Mouse (Mus musculus) kidney, embryonic 16.5 days (tissue): ENCODE data around the gene Btbd11. TPM values are rescaled to one million over a fixed set of nuclear protein-coding genes. Genes with fewer than 3 reads are reported as not detected.

Source experiments
- ATAC-seq: fragments of 200-750 bp; cut with Nextera tagmentation; 2 replicates; pipeline ENCODE4 v1.8.0; 2017; ENCODE audit warnings: moderate TSS enrichment; ENCODE audit not compliant: low FRiP score, low TSS enrichment
- H3K27ac ChIP-seq: fragments of 300-500 bp; sonication (generic); 2 replicates; pipeline ENCODE4 v1.5.1; 2014; ENCODE audit warnings: low read length
- H3K27me3 ChIP-seq: fragments of 300-500 bp; sonication (generic); 2 replicates; pipeline ENCODE4 v1.6.1; 2014; ENCODE audit warnings: low read length, control low read depth, mixed read lengths; ENCODE audit not compliant: insufficient read depth
- H3K36me3 ChIP-seq: fragments of 300-500 bp; sonication (generic); 2 replicates; pipeline ENCODE4 v1.6.1; 2014; ENCODE audit warnings: low read length, control low read depth, mixed read lengths; ENCODE audit not compliant: insufficient read depth
- H3K4me1 ChIP-seq: fragments of 300-500 bp; sonication (generic); 2 replicates; pipeline ENCODE4 v1.6.1; 2014; ENCODE audit warnings: low read length, control low read depth, mixed read lengths; ENCODE audit not compliant: insufficient read depth
- H3K4me2 ChIP-seq: fragments of 300-500 bp; sonication (generic); replicated peaks from 2 replicates; pipeline ENCODE4 v1.6.1; 2014; ENCODE audit warnings: low read depth, low read length
- H3K4me3 ChIP-seq: fragments of 300-500 bp; sonication (generic); 2 replicates; pipeline ENCODE4 v1.5.1; 2014; ENCODE audit warnings: mild to moderate bottlenecking, low read length
- H3K9ac ChIP-seq: fragments of 300-500 bp; sonication (generic); replicated peaks from 2 replicates; pipeline ENCODE4 v1.6.1; 2014; ENCODE audit warnings: low read length
- H3K9me3 ChIP-seq: fragments of 300-500 bp; sonication (generic); 2 replicates; pipeline ENCODE4 v1.6.1; 2016; ENCODE audit warnings: low read length, control low read depth
- WGBS: fragments of 180-500 bp; shearing (Covaris S2); extraction: QIAGEN DNeasy Blood & Tissue Kit; methylation state at CpG from one replicate; pipeline ENCODE4 v1.1.7; 2014; 5-methylcytosine and 5-hydroxymethylcytosine counted together
- polyA plus RNA-seq: library from polyadenylated mRNA; unstranded; fragments of >200 nt; fragmentation: Nextera tagmentation; extraction: Ambion mirVana; gene quantifications from 2 replicates; pipeline ENCODE4 v1.2.1, GENCODE M21; 2015

Btbd11 gene
- polyA plus RNA-seq, 1 experiment from 2014 or later = 10.7 TPM

DNA sequence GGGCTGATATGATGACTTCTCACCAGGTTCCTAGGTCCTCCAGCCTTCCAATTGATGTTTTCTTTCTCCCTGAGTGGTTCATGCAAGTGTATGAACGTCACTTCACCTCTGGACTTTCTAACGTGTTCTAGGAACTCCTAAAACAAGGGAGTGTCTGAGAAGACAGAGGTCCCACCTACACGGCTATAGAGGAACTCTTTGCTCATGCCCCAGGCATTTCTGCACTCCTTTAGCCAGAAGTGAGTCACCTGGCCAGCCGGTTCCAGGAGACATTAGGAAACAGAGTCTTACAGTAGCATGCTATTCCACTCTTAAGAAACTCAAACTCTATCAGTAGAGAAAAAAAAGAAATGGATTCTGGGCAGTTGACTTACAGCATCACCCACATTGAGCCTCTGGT lies 14.5 kb upstream of the Btbd11 start:
- H3K4me3 ChIP-seq = no peak overlapping the region
- H3K27me3 ChIP-seq = no peaks in the 10 kb centered on the region
- no peaks in the 10 kb centered on the region for H3K4me1 ChIP-seq
- no peak overlapping the region for H3K4me2 ChIP-seq
- H3K27ac ChIP-seq = no peak overlapping the region
- WGBS = 65% methylated on average over 4 of the region's 4 CpGs
- no peaks in the 10 kb centered on the region for H3K36me3 ChIP-seq
- H3K9me3 ChIP-seq = no peaks in the 10 kb centered on the region
- no peak overlapping the region for H3K9ac ChIP-seq
- ATAC-seq = no peak

DNA sequence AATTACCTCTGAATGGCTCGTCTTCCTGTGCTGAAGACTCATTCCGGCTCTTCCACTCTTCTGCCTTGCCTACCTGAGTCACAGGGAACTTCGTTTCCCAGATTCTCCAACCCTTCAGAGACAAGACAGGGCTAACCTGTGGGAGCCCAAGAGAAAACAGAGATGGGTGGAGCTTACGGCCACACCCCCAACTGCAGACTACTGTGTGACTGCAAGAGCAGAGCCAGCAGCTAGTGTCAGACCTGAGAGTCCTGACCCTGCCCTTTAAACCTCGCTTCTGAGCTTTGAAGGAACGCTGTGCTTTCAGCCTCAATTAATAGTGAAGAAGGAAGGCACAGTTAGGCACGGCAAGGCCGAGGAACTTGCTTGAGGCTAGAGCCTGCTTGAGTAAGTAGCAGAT lies 7.6 kb upstream of the Btbd11 start:
- WGBS = 8% methylated on average over 8 of the region's 8 CpGs
- peak overlapping the region; percentile 20; the same call in 1 of the 2 replicates for H3K4me2 ChIP-seq

DNA sequence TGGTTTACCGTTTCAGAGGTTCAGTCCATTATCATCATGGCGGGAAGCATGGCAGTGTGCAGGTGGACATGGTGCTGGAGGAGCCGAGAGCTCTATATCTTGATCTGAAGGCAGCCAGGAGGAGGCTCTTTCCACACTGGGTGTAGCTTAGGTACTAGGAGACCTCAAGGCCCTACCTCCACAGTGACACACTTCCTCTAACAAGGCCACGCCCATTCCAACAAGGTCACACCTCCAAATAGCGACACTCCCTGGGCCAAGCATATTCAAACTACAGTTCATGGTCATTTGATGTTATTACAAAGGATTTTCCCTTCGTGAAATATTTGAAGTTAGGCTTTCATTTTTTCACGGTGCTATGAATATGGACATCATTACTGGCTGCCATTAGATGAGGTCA lies 3.6 kb upstream of the Btbd11 start:
- Histone ChIP-seq H3K4me2 (no peak overlapping the region), H3K27ac (no peak overlapping the region), H3K36me3 (no peaks in the 10 kb centered on the region), H3K27me3 (no peaks in the 10 kb centered on the region), H3K9ac (no peak overlapping the region), H3K4me1 (0 out of 2 replicates have a peak, but pooled peaks cover 10% of the 10 kb centered on the region), H3K4me3 (no peak overlapping the region), H3K9me3 (no peaks in the 10 kb centered on the region)
- ATAC-seq = no peak
- 93% methylated on average over 7 of the region's 7 CpGs for WGBS

More for the DNA sequence above, 7.6 kb upstream of the Btbd11 start:
- no peaks in the 10 kb centered on the region for H3K36me3 ChIP-seq
- H3K27ac ChIP-seq = no peak overlapping the region
- H3K9me3 ChIP-seq = no peaks in the 10 kb centered on the region
- no peak for ATAC-seq
- no peaks in the 10 kb centered on the region for H3K4me1 ChIP-seq
- no peak overlapping the region for H3K4me3 ChIP-seq
- H3K27me3 ChIP-seq = no peaks in the 10 kb centered on the region
- H3K9ac ChIP-seq = no peak overlapping the region

DNA sequence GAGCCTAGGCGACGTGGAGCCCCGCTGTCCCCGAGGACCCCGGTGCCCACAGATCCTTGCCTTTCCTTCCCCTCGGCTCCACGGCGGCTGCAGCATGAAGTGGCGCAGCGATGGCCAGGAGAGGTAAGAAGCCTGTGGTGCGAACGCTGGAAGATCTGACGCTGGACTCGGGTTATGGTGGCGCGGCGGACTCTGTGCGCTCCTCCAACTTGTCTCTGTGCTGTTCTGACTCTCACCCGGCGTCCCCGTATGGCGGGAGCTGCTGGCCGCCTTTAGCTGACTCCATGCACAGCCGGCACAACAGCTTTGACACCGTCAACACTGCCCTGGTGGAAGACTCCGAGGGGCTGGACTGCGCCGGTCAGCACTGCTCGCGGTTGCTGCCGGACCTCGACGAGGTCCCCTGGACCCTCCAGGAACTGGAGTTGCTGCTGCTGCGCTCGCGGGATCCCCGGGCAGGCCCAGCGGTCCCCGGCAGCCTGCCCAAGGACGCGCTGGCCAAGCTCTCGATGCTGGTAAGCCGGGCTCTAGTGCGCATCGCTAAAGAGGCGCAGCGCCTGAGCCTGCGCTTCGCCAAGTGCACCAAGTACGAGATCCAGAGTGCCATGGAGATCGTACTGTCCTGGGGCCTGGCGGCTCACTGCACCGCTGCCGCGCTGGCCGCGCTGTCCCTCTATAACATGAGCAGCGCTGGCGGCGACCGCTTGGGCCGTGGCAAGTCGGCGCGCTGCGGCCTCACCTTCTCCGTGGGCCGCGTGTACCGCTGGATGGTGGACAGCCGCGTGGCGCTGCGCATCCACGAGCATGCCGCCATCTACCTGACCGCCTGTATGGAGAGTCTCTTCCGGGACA lies 831 bp downstream of the Btbd11 start:
- Histone ChIP-seq H3K36me3 (no peaks in the 10 kb centered on the region), H3K9me3 (no peaks in the 10 kb centered on the region), H3K4me3 (peak overlapping the region; percentile 68), H3K27me3 (peaks cover 10% of the 10 kb centered on the region; the same call in 1 of the 2 replicates), H3K27ac (peak overlapping the region; percentile 9; the same call in 1 of the 2 replicates), H3K4me2 (peak overlapping the region; percentile 98), H3K9ac (peak overlapping the region; percentile 64), H3K4me1 (peaks cover 23% of the 10 kb centered on the region; the same call in 1 of the 2 replicates)
- peak; percentile 42 for ATAC-seq
- under 1% methylated on average over 78 of the region's 78 CpGs for WGBS

DNA sequence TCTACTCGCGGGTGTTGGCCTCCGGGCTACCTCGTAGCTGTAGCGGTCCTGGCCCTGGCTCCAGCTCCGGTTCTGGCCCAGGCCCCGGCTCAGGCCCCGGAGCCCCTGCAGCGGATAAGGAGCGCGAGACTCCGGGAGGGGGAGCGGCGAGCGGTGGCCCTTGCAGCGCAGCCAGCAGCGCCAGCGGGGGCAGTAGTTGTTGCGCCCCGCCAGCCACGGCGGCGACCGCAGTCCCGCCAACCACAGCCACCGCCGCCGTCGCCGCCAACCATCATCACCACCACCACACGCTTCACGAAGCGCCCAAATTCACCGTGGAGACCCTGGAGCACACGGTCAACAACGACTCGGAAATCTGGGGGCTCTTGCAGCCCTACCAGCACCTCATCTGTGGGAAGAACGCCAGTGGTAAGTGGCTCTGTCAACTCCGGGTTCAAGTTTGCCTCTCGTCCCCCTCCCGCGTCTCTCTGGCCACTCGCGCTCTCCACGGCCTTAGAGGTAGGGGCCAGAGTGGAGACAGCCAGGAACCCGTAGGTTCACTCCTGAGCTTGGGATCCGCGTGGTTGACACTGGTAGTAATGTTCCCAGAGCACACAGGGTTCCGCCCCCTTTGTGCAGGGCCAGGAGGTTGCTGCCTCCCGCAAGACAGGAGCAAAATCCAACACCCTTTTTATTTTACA lies 1.6 kb downstream of the Btbd11 start:
- H3K36me3 ChIP-seq = no peaks in the 10 kb centered on the region
- no peak overlapping the region for H3K27ac ChIP-seq
- H3K9ac ChIP-seq = peak overlapping the region; percentile 64
- H3K4me3 ChIP-seq = peak overlapping the region; percentile 68
- under 1% methylated on average over 42 of the region's 50 CpGs for WGBS
- H3K4me1 ChIP-seq = peaks cover 23% of the 10 kb centered on the region; the same call in 1 of the 2 replicates
- peak overlapping the region; percentile 98 for H3K4me2 ChIP-seq
- H3K9me3 ChIP-seq = no peaks in the 10 kb centered on the region
- peaks cover 10% of the 10 kb centered on the region; the same call in 1 of the 2 replicates for H3K27me3 ChIP-seq
- ATAC-seq = peak; percentile 9

DNA sequence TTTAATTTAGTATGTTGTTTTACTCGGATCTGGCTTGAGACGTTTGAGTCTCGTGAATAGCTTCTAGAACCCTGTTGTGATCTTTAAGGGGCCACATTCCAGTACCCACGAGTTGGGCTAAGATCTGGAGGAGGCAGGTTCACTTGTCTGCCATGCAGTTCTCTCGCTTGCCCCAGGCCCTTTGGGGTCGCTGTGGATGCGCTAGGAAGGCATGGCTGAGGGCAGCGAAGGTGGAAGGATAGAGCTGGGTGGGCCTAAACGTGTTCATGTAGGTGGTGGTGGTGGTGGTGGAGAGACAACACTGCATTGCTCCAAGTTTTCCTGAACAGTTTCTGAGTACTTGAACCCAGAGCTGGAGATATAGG lies 2.1 kb downstream of the Btbd11 start:
- Histone ChIP-seq H3K27me3 (peaks cover 10% of the 10 kb centered on the region; the same call in 1 of the 2 replicates), H3K27ac (no peak overlapping the region), H3K4me3 (peak overlapping the region; percentile 68), H3K4me1 (peaks cover 23% of the 10 kb centered on the region; the same call in 1 of the 2 replicates), H3K4me2 (peak overlapping the region; percentile 98), H3K36me3 (no peaks in the 10 kb centered on the region), H3K9ac (peak overlapping the region; percentile 64; the same call in 1 of the 2 replicates), H3K9me3 (no peaks in the 10 kb centered on the region)
- 4% methylated on average over 9 of the region's 9 CpGs for WGBS
- ATAC-seq = no peak

DNA sequence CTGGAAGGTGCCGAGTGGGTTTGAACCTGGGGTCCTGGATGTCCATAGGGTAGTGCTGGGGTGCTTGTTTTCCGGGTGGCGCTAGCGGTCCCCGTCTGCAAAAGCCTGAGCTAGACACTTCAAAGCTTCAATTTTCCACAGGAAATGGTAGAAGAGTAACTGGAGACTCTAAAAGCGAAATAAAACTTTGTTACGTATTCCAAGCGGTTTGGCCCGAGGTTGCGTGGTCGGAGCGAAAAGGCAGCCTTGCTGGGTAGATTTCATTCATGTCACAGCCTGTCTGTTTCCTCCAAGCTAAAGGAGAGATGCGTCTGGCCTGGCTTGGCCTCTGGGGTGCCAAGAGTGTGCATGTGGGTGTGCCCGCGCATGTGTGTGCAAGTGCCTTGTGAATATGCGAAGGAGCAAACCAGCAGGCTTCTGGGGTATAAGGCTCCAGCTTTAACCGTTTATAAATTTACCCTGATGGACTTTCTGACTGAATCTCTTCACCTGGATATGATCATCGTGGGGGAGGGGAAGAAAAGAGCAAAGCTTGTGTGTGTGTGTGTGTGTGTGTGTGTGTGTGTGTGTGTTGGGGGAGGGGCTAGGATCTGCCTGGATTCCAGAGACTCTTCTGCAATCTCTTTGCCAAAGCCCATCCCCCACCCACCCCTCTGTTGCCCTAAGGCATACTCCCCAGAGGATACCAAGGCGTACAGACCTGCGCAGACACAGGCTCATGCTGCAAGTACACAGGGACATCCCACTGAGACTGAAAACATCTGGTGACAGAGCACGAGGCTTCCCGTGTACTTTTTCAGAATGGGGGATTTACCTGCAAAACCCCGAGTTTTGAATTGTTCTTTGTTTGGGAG lies 2.9 kb downstream of the Btbd11 start:
- Histone ChIP-seq H3K4me1 (peaks cover 23% of the 10 kb centered on the region; the same call in 1 of the 2 replicates), H3K4me3 (peak overlapping the region; percentile 68), H3K36me3 (no peaks in the 10 kb centered on the region), H3K9me3 (no peaks in the 10 kb centered on the region), H3K27me3 (peaks cover 10% of the 10 kb centered on the region; the same call in 1 of the 2 replicates), H3K27ac (no peak overlapping the region), H3K4me2 (peak overlapping the region; percentile 98), H3K9ac (peak overlapping the region; percentile 54; the same call in 1 of the 2 replicates)
- 32% methylated on average over 23 of the region's 23 CpGs for WGBS
- no peak for ATAC-seq

DNA sequence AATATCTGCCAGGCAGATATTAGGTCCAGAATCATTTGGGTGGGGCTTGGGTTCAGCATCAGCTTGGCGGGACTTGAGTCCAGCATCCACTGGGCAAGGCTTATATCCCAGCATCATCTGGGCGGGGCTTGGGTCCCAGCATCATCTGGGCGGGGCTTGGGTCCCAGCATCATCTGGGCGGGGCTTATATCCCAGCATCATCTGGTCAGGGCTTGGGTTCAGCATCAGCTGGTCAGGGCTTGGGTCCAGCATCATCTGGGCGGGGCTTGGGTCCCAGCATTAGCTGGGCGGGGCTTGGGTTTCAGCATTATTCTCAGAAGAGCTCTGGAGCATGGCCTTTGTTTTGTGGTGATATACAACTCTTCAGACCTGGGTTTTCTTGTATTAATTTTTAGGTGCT lies 6.4 kb downstream of the Btbd11 start:
- Histone ChIP-seq H3K9me3 (no peaks in the 10 kb centered on the region), H3K4me2 (no peak overlapping the region), H3K27ac (no peak overlapping the region), H3K9ac (no peak overlapping the region), H3K4me1 (peaks cover 13% of the 10 kb centered on the region; the same call in 1 of the 2 replicates), H3K27me3 (peaks cover 10% of the 10 kb centered on the region; the same call in 1 of the 2 replicates), H3K36me3 (no peaks in the 10 kb centered on the region), H3K4me3 (no peak overlapping the region)
- WGBS = 75% methylated on average over 6 of the region's 6 CpGs
- no peak for ATAC-seq

DNA sequence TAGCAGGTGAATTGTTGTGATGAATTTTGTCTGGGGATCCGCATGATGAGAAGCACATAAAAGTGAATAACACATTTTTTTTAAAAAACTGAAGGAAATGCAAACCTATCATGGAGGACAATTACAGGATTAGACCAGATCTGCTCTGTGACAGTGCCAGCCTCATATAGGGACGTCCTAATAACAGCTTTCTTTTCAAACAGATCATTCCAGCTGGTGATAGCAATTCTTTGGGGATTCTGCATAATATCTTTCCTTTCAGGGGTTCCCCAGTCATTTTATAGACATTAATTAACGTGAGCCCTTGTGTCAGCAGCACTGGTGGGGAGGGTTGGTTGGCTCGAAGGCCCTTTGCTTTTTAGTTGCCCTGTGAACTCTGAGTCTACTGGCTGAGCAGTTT lies 7.9 kb downstream of the Btbd11 start:
- Histone ChIP-seq H3K9me3 (no peaks in the 10 kb centered on the region), H3K4me2 (no peak overlapping the region), H3K27me3 (peaks cover 1% of the 10 kb centered on the region; the same call in 1 of the 2 replicates), H3K4me1 (no peaks in the 10 kb centered on the region), H3K4me3 (no peak overlapping the region), H3K36me3 (no peaks in the 10 kb centered on the region), H3K9ac (no peak overlapping the region), H3K27ac (no peak overlapping the region)
- 65% methylated on average over 4 of the region's 4 CpGs for WGBS
- no peak for ATAC-seq
